Mouse (Mus musculus): ENCODE measurements at regions not wholly inside any gene's neighbourhood (a gene's known extent, or its start where the extent isn't known, plus 50 kb on each side); places are given as distances from the start of the nearest gene placed in this dataset.

DNA sequence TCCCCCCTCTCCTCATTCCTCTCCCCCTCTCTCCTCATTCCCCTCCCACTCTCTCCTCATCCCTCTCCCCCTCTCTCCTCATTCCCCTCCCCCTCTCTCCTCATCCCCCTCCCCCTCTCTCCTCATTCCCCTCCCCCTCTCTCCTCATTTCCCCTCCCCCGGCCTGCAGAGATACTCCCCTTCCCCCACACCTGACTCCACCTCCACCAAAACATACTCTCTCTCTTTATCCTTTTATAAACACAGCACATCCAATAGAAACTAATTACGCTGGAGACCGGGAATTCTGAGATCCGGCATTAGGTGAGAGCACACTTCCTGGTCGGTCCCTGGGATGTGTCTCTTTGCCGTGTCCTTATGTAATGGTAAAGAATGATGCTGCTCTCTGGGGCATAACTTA lies 54.8 kb downstream of the H2al2a start:
- TF ChIP-seq E2F4 (IDR thresholded peaks at IDR 0.05; ENCODE audit: insufficient replicate concordance, low read depth, low read length) (no peak), RCOR1 (conservative IDR thresholded peaks at IDR 0.05; ENCODE audit: low read depth, low read length) (no peak), CTCF (conservative IDR thresholded peaks at IDR 0.05 in 1 of 2, IDR thresholded peaks at IDR 0.05 in 1 of 2; ENCODE audit: low read depth in 2 of 2, low read length in 2 of 2) (no peak), POLR2A (IDR thresholded peaks at IDR 0.05; ENCODE audit: low read depth, low read length) (no peak), NELFE (IDR thresholded peaks at IDR 0.05; ENCODE audit: low read depth, low read length) (no peak), JUND (conservative IDR thresholded peaks at IDR 0.05; ENCODE audit: low read depth, low read length) (no peak), SIN3A (IDR thresholded peaks at IDR 0.05; ENCODE audit: low read length) (no peak), MAX (IDR thresholded peaks at IDR 0.05; ENCODE audit: low read length) (no peak), EP300 (IDR thresholded peaks at IDR 0.05; ENCODE audit: low read length) (no peak), ELF1 (IDR thresholded peaks at IDR 0.05; ENCODE audit: low read depth, low read length) (no peak), MAFK (IDR thresholded peaks at IDR 0.05; ENCODE audit: insufficient replicate concordance, low read length) (no peak), UBTF (IDR thresholded peaks at IDR 0.05; ENCODE audit: low read depth, low read length) (no peak), ZC3H11A (IDR thresholded peaks at IDR 0.05; ENCODE audit: low read depth, low read length) (no peak), POLR2AphosphoS2 (IDR thresholded peaks at IDR 0.05; ENCODE audit: low read depth, low read length) (no peak)
